Mouse (Mus musculus) activated CD4-positive, CD25-positive, alpha-beta regulatory T cell, adult 4 months (primary cell): ENCODE measurements around the gene Sec23ip. TPM values are rescaled to one million over a fixed set of nuclear protein-coding genes. Genes with fewer than 3 reads are reported as not detected.

ENCODE experiments used
- ATAC-seq: one replicate; pipeline ENCODE4 v1.8.0; 2017
- polyA plus RNA-seq, 2 experiments: library from polyadenylated mRNA; unstranded; fragments of 100-300 nt; shearing (Covaris generic); gene quantifications; one replicate each; pipeline ENCODE4 v1.2.1; 2017

The Sec23ip gene
- polyA plus RNA-seq, 2 experiments from 2014 or later, result 29.9 to 34.2 TPM

GRCm38 (mm10) chr7:128781846-128782245 lies 37.1 kb downstream of the Sec23ip start:
- ATAC-seq, result no peak

DNA sequence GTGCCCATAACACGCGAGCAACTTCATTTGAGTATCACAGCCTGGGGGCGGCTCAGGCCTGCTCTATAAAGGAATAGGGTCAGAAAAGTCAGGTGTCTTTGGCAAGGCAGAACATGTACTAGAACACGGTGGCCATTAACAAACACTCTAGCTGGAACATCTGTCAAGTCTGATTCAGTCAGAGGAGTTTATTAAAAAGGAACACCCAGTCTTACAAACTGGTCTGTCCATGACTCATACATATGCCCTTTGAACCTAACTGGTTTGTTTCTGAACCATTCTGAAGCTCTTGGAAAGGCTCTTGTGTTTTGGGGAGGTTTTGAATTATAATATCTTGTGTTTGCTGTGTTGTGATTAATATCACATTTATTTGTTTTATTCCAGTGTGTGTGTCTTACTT lies 45.3 kb downstream of the Sec23ip start:
- ATAC-seq, result no peak

DNA sequence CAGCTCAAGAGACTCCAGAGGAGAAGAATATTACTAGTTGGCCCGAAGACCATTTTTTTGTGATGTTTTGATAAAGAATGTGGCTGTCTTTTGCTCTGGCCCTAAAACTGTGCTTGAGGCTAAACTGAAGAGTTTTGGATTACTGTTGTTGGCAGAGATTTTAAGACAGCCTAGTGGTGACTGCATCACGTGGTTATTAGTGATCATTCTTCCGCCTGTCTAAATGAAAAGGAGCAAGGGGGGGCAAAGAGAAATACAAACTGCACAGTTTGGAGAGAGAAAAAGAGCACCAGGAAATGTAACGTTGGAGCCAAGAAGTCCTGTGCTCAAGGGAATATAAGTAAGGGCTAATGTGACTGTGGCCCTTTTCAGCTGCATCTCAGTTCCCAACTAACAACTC lies 48.7 kb downstream of the Sec23ip start:
- no peak for ATAC-seq

GRCm38 (mm10) chr7:128824986-128825563 lies 80.3 kb downstream of the Sec23ip start:
- ATAC-seq, result no peak

- ATAC-seq, result no peak
Measured at GRCm38 (mm10) chr7:128832455-128833081, 87.8 kb downstream of the Sec23ip start.

GRCm38 (mm10) chr7:128833196-128833595 lies 88.5 kb downstream of the Sec23ip start:
- no peak for ATAC-seq

Other genes with a start within 250 kb of the Sec23ip start
- 10 to 100 TPM in 1 of 2 experiments, 1 to 10 TPM in 1; 5.8 to 13.0 TPM for gene Bag3, start 221.3 kb upstream of the Sec23ip start, polyA plus RNA-seq
- 10 to 100 TPM; 46.7 to 50.3 TPM for gene Inpp5f, start 133.6 kb upstream of the Sec23ip start, polyA plus RNA-seq
- gene Mcmbp, start 4.4 kb upstream of the Sec23ip start, polyA plus RNA-seq, result 10 to 100 TPM; 64.4 to 86.7 TPM